Mouse (Mus musculus): ENCODE data around the gene Ddi2. TPM values are rescaled to one million over a fixed set of nuclear protein-coding genes. Genes with fewer than 3 reads are reported as not detected.
A peak's percentile ranks its signal among the peaks of the same experiment; 100 is the strongest.

Ddi2 gene
- polyA plus RNA-seq, 1 experiment from 2014 or later, result 11.9 TPM

- 0 out of 2 replicates have a peak, but pooled peaks cover 3% of the 10 kb centered on the region for H3K4me1 ChIP-seq
- H3K27me3 ChIP-seq (replicated peaks), result no peaks in the 10 kb centered on the region
- H3K4me2 ChIP-seq, result no peak overlapping the region
- no peak overlapping the region for H3K4me3 ChIP-seq (replicated peaks)
- no peak overlapping the region for H3K27ac ChIP-seq (replicated peaks)
- H3K36me3 ChIP-seq, result peaks cover 70% of the 10 kb centered on the region
- ATAC-seq (ENCODE audit: low FRiP score), result no peak
- no peak overlapping the region for H3K9ac ChIP-seq (replicated peaks)
- 90% methylated on average over 3 of the region's 3 CpGs for WGBS
- no peaks in the 10 kb centered on the region for H3K9me3 ChIP-seq (replicated peaks)
Measured at GRCm38 (mm10) chr4:141686093-141686492, 37.1 kb downstream of the Ddi2 start.

- H3K4me1 ChIP-seq, result 0 out of 2 replicates have a peak, but pooled peaks cover 3% of the 10 kb centered on the region
- H3K9me3 ChIP-seq (replicated peaks), result no peaks in the 10 kb centered on the region
- H3K36me3 ChIP-seq, result peaks cover 64% of the 10 kb centered on the region
- WGBS, result 94% methylated on average over 6 of the region's 6 CpGs
- no peak within 1 kb of the TSS for H3K27ac ChIP-seq (replicated peaks)
- no peak for ATAC-seq (ENCODE audit: low FRiP score)
- no peak within 1 kb of the TSS for H3K4me3 ChIP-seq (replicated peaks)
- no peak within 1 kb of the TSS for H3K9ac ChIP-seq (replicated peaks)
- H3K4me2 ChIP-seq, result no peak within 1 kb of the TSS
- no peaks in the 10 kb centered on the region for H3K27me3 ChIP-seq (replicated peaks)
Measured at GRCm38 (mm10) chr4:141685499-141685898, 37.7 kb downstream of the Ddi2 start, which contains the start of gene Rsc1a1. Gene Rsc1a1 (minus strand): TSS chr4:141685599.

GRCm38 (mm10) chr4:141682706-141683230 is 40.5 kb downstream of the Ddi2 start:
- Histone ChIP-seq H3K27me3 (replicated peaks) (no peaks in the 10 kb centered on the region), H3K36me3 (peaks cover 47% of the 10 kb centered on the region), H3K4me1 (0 out of 2 replicates have a peak, but pooled peaks cover 3% of the 10 kb centered on the region), H3K4me2 (no peak overlapping the region), H3K27ac (replicated peaks) (no peak overlapping the region), H3K9me3 (replicated peaks) (no peaks in the 10 kb centered on the region), H3K4me3 (replicated peaks) (no peak overlapping the region), H3K9ac (replicated peaks) (no peak overlapping the region)
- 70% methylated on average over 12 of the region's 12 CpGs for WGBS
- no peak for ATAC-seq (ENCODE audit: low FRiP score)

GRCm38 (mm10) chr4:141681767-141682166 is 41.5 kb downstream of the Ddi2 start:
- no peaks in the 10 kb centered on the region for H3K9me3 ChIP-seq (replicated peaks)
- H3K4me1 ChIP-seq, result 0 out of 2 replicates have a peak, but pooled peaks cover 3% of the 10 kb centered on the region
- no peak overlapping the region for H3K9ac ChIP-seq (replicated peaks)
- H3K27me3 ChIP-seq (replicated peaks), result no peaks in the 10 kb centered on the region
- no peak overlapping the region for H3K4me3 ChIP-seq (replicated peaks)
- peaks cover 48% of the 10 kb centered on the region for H3K36me3 ChIP-seq
- no peak for ATAC-seq (ENCODE audit: low FRiP score)
- H3K27ac ChIP-seq (replicated peaks), result no peak overlapping the region
- no peak overlapping the region for H3K4me2 ChIP-seq
- WGBS, result 59% methylated on average over 7 of the region's 7 CpGs

- Histone ChIP-seq H3K4me3 (replicated peaks) (no peak overlapping the region), H3K9ac (replicated peaks) (no peak overlapping the region), H3K36me3 (peaks cover 39% of the 10 kb centered on the region), H3K9me3 (replicated peaks) (no peaks in the 10 kb centered on the region), H3K27ac (replicated peaks) (no peak overlapping the region), H3K4me1 (0 out of 2 replicates have a peak, but pooled peaks cover 3% of the 10 kb centered on the region), H3K4me2 (no peak overlapping the region), H3K27me3 (replicated peaks) (no peaks in the 10 kb centered on the region)
- 84% methylated on average over 12 of the region's 12 CpGs for WGBS
- ATAC-seq (ENCODE audit: low FRiP score), result no peak
Measured at GRCm38 (mm10) chr4:141680892-141681291, 42.3 kb downstream of the Ddi2 start.

- no peak for ATAC-seq (ENCODE audit: low FRiP score)
- 88% methylated on average over 2 of the region's 2 CpGs for WGBS
Measured at GRCm38 (mm10) chr4:141679016-141679415, 44.2 kb downstream of the Ddi2 start.

GRCm38 (mm10) chr4:141676462-141676979 is 46.7 kb downstream of the Ddi2 start:
- WGBS, result 87% methylated on average over 5 of the region's 5 CpGs
- Histone ChIP-seq H3K4me3 (replicated peaks) (no peak overlapping the region), H3K36me3 (0 out of 2 replicates have a peak, but pooled peaks cover 5% of the 10 kb centered on the region), H3K4me2 (no peak overlapping the region), H3K9ac (replicated peaks) (no peak overlapping the region), H3K9me3 (replicated peaks) (no peaks in the 10 kb centered on the region), H3K4me1 (no peaks in the 10 kb centered on the region), H3K27me3 (replicated peaks) (no peaks in the 10 kb centered on the region), H3K27ac (replicated peaks) (no peak overlapping the region)
- no peak for ATAC-seq (ENCODE audit: low FRiP score)

More at GRCm38 (mm10) chr4:141679016-141679415, 44.2 kb downstream of the Ddi2 start:
- Histone ChIP-seq H3K9me3 (replicated peaks) (no peaks in the 10 kb centered on the region), H3K27ac (replicated peaks) (no peak overlapping the region), H3K9ac (replicated peaks) (no peak overlapping the region), H3K27me3 (replicated peaks) (no peaks in the 10 kb centered on the region), H3K4me2 (no peak overlapping the region), H3K36me3 (peaks cover 21% of the 10 kb centered on the region), H3K4me3 (replicated peaks) (no peak overlapping the region), H3K4me1 (0 out of 2 replicates have a peak, but pooled peaks cover 3% of the 10 kb centered on the region)

GRCm38 (mm10) chr4:141672325-141672724 is 50.9 kb downstream of the Ddi2 start:
- Histone ChIP-seq H3K27me3 (replicated peaks) (no peaks in the 10 kb centered on the region), H3K36me3 (0 out of 2 replicates have a peak, but pooled peaks cover 5% of the 10 kb centered on the region), H3K4me1 (no peaks in the 10 kb centered on the region), H3K9ac (replicated peaks) (no peak overlapping the region), H3K4me3 (replicated peaks) (no peak overlapping the region), H3K4me2 (no peak overlapping the region), H3K27ac (replicated peaks) (no peak overlapping the region), H3K9me3 (replicated peaks) (no peaks in the 10 kb centered on the region)
- WGBS, result 76% methylated on average over 13 of the region's 13 CpGs
- ATAC-seq (ENCODE audit: low FRiP score), result no peak

- H3K9me3 ChIP-seq (replicated peaks), result no peaks in the 10 kb centered on the region
- no peak overlapping the region for H3K9ac ChIP-seq (replicated peaks)
- no peaks in the 10 kb centered on the region for H3K4me1 ChIP-seq
- H3K27me3 ChIP-seq (replicated peaks), result no peaks in the 10 kb centered on the region
- no peak overlapping the region for H3K4me2 ChIP-seq
- no peak overlapping the region for H3K27ac ChIP-seq (replicated peaks)
- no peak for ATAC-seq (ENCODE audit: low FRiP score)
- 77% methylated on average over 4 of the region's 4 CpGs for WGBS
- H3K36me3 ChIP-seq, result no peaks in the 10 kb centered on the region
- H3K4me3 ChIP-seq (replicated peaks), result no peak overlapping the region
Measured at GRCm38 (mm10) chr4:141671389-141671788, 51.8 kb downstream of the Ddi2 start.

GRCm38 (mm10) chr4:141669898-141670712 is 53.1 kb downstream of the Ddi2 start:
- no peaks in the 10 kb centered on the region for H3K36me3 ChIP-seq
- no peak overlapping the region for H3K4me3 ChIP-seq (replicated peaks)
- no peak overlapping the region for H3K9ac ChIP-seq (replicated peaks)
- ATAC-seq (ENCODE audit: low FRiP score), result no peak
- no peak overlapping the region for H3K4me2 ChIP-seq
- H3K4me1 ChIP-seq, result peaks cover 2% of the 10 kb centered on the region
- H3K27ac ChIP-seq (replicated peaks), result no peak overlapping the region
- WGBS, result 88% methylated on average over 18 of the region's 18 CpGs
- no peaks in the 10 kb centered on the region for H3K9me3 ChIP-seq (replicated peaks)
- H3K27me3 ChIP-seq (replicated peaks), result no peaks in the 10 kb centered on the region

- H3K27ac ChIP-seq (replicated peaks), result peak within 1 kb of the TSS; percentile 85
- no peaks in the 10 kb centered on the region for H3K27me3 ChIP-seq (replicated peaks)
- H3K9ac ChIP-seq (replicated peaks), result peak within 1 kb of the TSS; percentile 93
- peaks cover 28% of the 10 kb centered on the region for H3K4me1 ChIP-seq
- peak within 1 kb of the TSS; percentile 92 for H3K4me2 ChIP-seq
- 76% methylated on average over 8 of the region's 8 CpGs for WGBS
- H3K36me3 ChIP-seq, result peaks cover 9% of the 10 kb centered on the region; the same call in 1 of the 2 replicates
- peak within 1 kb of the TSS; percentile 79 for H3K4me3 ChIP-seq (replicated peaks)
- peak; percentile 36 for ATAC-seq (ENCODE audit: low FRiP score)
- H3K9me3 ChIP-seq (replicated peaks), result no peaks in the 10 kb centered on the region
Measured at GRCm38 (mm10) chr4:141664799-141665198, 58.4 kb downstream of the Ddi2 start, which contains the start of gene Plekhm2. Gene Plekhm2 (minus strand): TSS chr4:141664899.
